In genomic region chr5:77287901-77288300, GRCm38 (mm10) we compare ENCODE assay signal across 23 mouse cellular contexts. TPM values are rescaled to one million over a fixed set of nuclear protein-coding genes. Genes with fewer than 3 reads are reported as not detected.
DNase-seq lines count a peak whose midpoint lies in the region; ATAC-seq and TF ChIP-seq lines count a peak whose summit lies in the region.
"Had no signal": no experiment of that assay in that cellular context is flagged by ENCODE, and none has a peak within 500 bp of the region (broad histone marks: within the 10 kb centered on the region; RNA-seq: fewer than 3 reads in every experiment).

No protein-coding gene starts in this region.

- no peaks in the 10 kb centered on the region for H3K4me1 ChIP-seq in kidney, embryonic 16.5 days (ENCODE audit: insufficient read depth, low read length)
- H3K4me1 ChIP-seq in MEL (ENCODE audit: control insufficient read depth in 1 of 2, insufficient read depth in 2 of 2, low read length in 2 of 2): peaks cover 0 to 5% of the 10 kb centered on the region in 2 experiments; a peak in 3 of 4 replicates
- H3K4me1 ChIP-seq: embryonic facial prominence, embryonic 12.5 days; hindbrain, embryonic 13.5 days had no signal

- 78% methylated on average over 6 of the region's 6 CpGs for WGBS in kidney, embryonic 16.5 days

- H3K9me3 ChIP-seq in kidney, embryonic 16.5 days (ENCODE audit: low read length): no peaks in the 10 kb centered on the region
- no peaks in the 10 kb centered on the region for H3K9me3 ChIP-seq in MEL (replicated peaks; ENCODE audit: insufficient read depth, low read length)
- H3K9me3 ChIP-seq: embryonic facial prominence, embryonic 12.5 days; heart, embryonic 10.5 days; hindbrain, embryonic 13.5 days had no signal

- H3K4me3 ChIP-seq in kidney, embryonic 16.5 days (ENCODE audit: low read length): no peak overlapping the region
- no peak overlapping the region for H3K4me3 ChIP-seq in MEL (ENCODE audit: control insufficient read depth in 1 of 2, insufficient read depth in 1 of 2, low read depth in 2 of 2, low read length in 2 of 2)
- H3K4me3 ChIP-seq: embryonic facial prominence, embryonic 12.5 days; gastrocnemius, adult 2 months; heart, embryonic 10.5 days; hindbrain, embryonic 13.5 days had no signal

- no peak overlapping the region for H3K27ac ChIP-seq in kidney, embryonic 16.5 days (ENCODE audit: low read length)
- no peak overlapping the region for H3K27ac ChIP-seq in MEL (ENCODE audit: control insufficient read depth, low read depth, low read length)
- H3K27ac ChIP-seq: embryonic facial prominence, embryonic 12.5 days; gastrocnemius, adult 2 months; heart, embryonic 10.5 days; hindbrain, embryonic 13.5 days; hindbrain, postnatal 0 days had no signal

- TF ChIP-seq CTCF in MEL (IDR thresholded peaks at IDR 0.05 in 2 of 3, conservative IDR thresholded peaks at IDR 0.05 in 1 of 3; ENCODE audit: control insufficient read depth in 1 of 3, insufficient read depth in 1 of 3, low read depth in 2 of 3, low read length in 3 of 3, poor library complexity in 1 of 3, severe bottlenecking in 1 of 3): no peak

- H3K27me3 ChIP-seq in kidney, embryonic 16.5 days (ENCODE audit: insufficient read depth, low read length): no peaks in the 10 kb centered on the region
- H3K27me3 ChIP-seq in MEL (ENCODE audit: control insufficient read depth in 1 of 2, insufficient read depth in 2 of 2, low read length in 2 of 2): no peaks in the 10 kb centered on the region
- H3K27me3 ChIP-seq: embryonic facial prominence, embryonic 12.5 days; hindbrain, embryonic 13.5 days had no signal

- H3K9ac ChIP-seq in kidney, embryonic 16.5 days (replicated peaks; ENCODE audit: low read length): no peak overlapping the region
- no peak overlapping the region for H3K9ac ChIP-seq in MEL (ENCODE audit: control insufficient read depth, low read depth, low read length, poor library complexity, severe bottlenecking)
- H3K9ac ChIP-seq: embryonic facial prominence, embryonic 12.5 days; hindbrain, embryonic 13.5 days had no signal

- peak; percentile 21 for DNase-seq in embryo, embryonic 11 days
- no peak for DNase-seq in embryo, embryonic 9.5 days (ENCODE audit: extremely low spot score)
- DNase-seq in kidney, postnatal 10 days: peak; percentile 26
- DNase-seq in MEL (ENCODE audit: low read depth, low spot score) (peak; percentile 61), adipocyte (ENCODE audit: low spot score) (peak; percentile 39)
- DNase-seq in urinary bladder, postnatal 25 days (ENCODE audit: low spot score): no peak
- DNase-seq: adrenal gland, postnatal 14 days; cerebellum, adult 18-20 months; cerebellum, adult 9-11 months; cerebellum, postnatal 36 days; gastrocnemius, adult 2 months; gastrocnemius, postnatal 25 days; heart, postnatal 10 days; heart, postnatal 4 days; kidney, adult 9 months had no signal

- TF ChIP-seq EP300 in MEL (IDR thresholded peaks at IDR 0.05; ENCODE audit: low read depth in 1 of 2, low read length in 2 of 2): no peak

- H3K36me3 ChIP-seq in kidney, embryonic 16.5 days (ENCODE audit: insufficient read depth, low read length): peaks cover 57% of the 10 kb centered on the region
- peaks cover under 1 to 26% of the 10 kb centered on the region in 2 experiments for H3K36me3 ChIP-seq in MEL (ENCODE audit: control insufficient read depth in 1 of 2, insufficient read depth in 2 of 2, low read length in 2 of 2)

- no peak for TF ChIP-seq RAD21 in MEL (IDR thresholded peaks at IDR 0.05; ENCODE audit: low read depth, low read length)

- no peaks in the 10 kb centered on the region for H3K79me2 ChIP-seq in MEL (ENCODE audit: control insufficient read depth, insufficient read depth, low read length, poor library complexity)

- no peak overlapping the region for H3K4me2 ChIP-seq in kidney, embryonic 16.5 days (replicated peaks; ENCODE audit: low read depth, low read length)
- H3K4me2 ChIP-seq: embryonic facial prominence, embryonic 12.5 days; hindbrain, embryonic 13.5 days had no signal

- ATAC-seq in kidney, embryonic 16.5 days (ENCODE audit: low FRiP score, low TSS enrichment): no peak
- ATAC-seq: activated CD4-positive, CD25-positive, alpha-beta regulatory T cell, adult 4 months; forebrain, embryonic 14.5 days; hindbrain, postnatal 0 days; intestine, postnatal 0 days had no signal

- no peak for TF ChIP-seq POLR2A in MEL (IDR thresholded peaks at IDR 0.05; ENCODE audit: control insufficient read depth in 1 of 2, insufficient read depth in 1 of 2, low read depth in 1 of 2, low read length in 2 of 2, poor library complexity in 1 of 2)

TF ChIP-seq in MEL, 35 proteins besides CTCF, POLR2A, EP300 and RAD21:
- TF ChIP-seq MXI1 (IDR thresholded peaks at IDR 0.05; ENCODE audit: low read depth, low read length): peak; percentile 31; the same call in 1 of the 2 replicates
- TF ChIP-seq GATA1 (IDR thresholded peaks at IDR 0.05; ENCODE audit: low read depth, low read length): no peak
- TF ChIP-seq ZNF384 (IDR thresholded peaks at IDR 0.05; ENCODE audit: low read depth, low read length): no peak
- peak; percentile 65; the same call in 1 of the 2 replicates for TF ChIP-seq SIN3A (IDR thresholded peaks at IDR 0.05; ENCODE audit: low read length)
- TF ChIP-seq KAT2A (conservative IDR thresholded peaks at IDR 0.05; ENCODE audit: low read depth, low read length): no peak

RNA-seq across cellular contexts. Expression of gene Noa1, which starts 22.0 kb away (rescaled TPM):
- 34.2 and 35.9 TPM in 2 replicates for polyA plus RNA-seq in kidney, embryonic 16.5 days (2015; fragmentation: Nextera tagmentation; extraction: Ambion mirVana)
- 42.4 and 52.4 TPM in 2 replicates for total RNA-seq in MEL (2012; rRNA removed)
- polyA plus RNA-seq in MEL (2012; ENCODE audit: insufficient read depth in 1 of 2, insufficient read length in 2 of 2, low read depth in 1 of 2, low replicate concordance in 2 of 2, missing spikeins in 1 of 2): 100 to 1,000 TPM in 1 of 2 experiments, 10 to 100 TPM in 1; 96.2 to 265 TPM

RNA-seq across cellular contexts. Expression of gene Polr2b, which starts 22.0 kb away (rescaled TPM):
- polyA plus RNA-seq in kidney, embryonic 16.5 days (2015; fragmentation: Nextera tagmentation; extraction: Ambion mirVana): 70.5 and 70.8 TPM in 2 replicates
- 178 and 213 TPM in 2 replicates for total RNA-seq in MEL (2012; rRNA removed)
- 10 to 100 TPM; 58.3 to 91.4 TPM for polyA plus RNA-seq in MEL (2012; ENCODE audit: insufficient read depth in 1 of 2, insufficient read length in 2 of 2, low read depth in 1 of 2, low replicate concordance in 2 of 2, missing spikeins in 1 of 2)

RNA-seq across cellular contexts. Expression of gene Rest, which starts 22.6 kb away (rescaled TPM):
- 37.6 and 40.5 TPM in 2 replicates for polyA plus RNA-seq in kidney, embryonic 16.5 days (2015; fragmentation: Nextera tagmentation; extraction: Ambion mirVana)
- 19.3 and 21.0 TPM in 2 replicates for total RNA-seq in MEL (2012; rRNA removed)
- 10 to 100 TPM in 1 of 2 experiments, 1 to 10 TPM in 1; 7.4 to 20.6 TPM for polyA plus RNA-seq in MEL (2012; ENCODE audit: insufficient read depth in 1 of 2, insufficient read length in 2 of 2, low read depth in 1 of 2, low replicate concordance in 2 of 2, missing spikeins in 1 of 2)

Comparison
In these comparisons a context has a peak if more than half of its experiments do, and no peak if none do; other contexts are left out.
1. DNase-seq: peak in embryo, embryonic 11 days (single experiment), kidney, postnatal 10 days (single experiment), MEL (single experiment) and adipocyte (single experiment); none in embryo, embryonic 9.5 days (single experiment) and urinary bladder, postnatal 25 days (single experiment).